Mouse (Mus musculus) cerebellum, adult 2 months (tissue): ENCODE measurements around the gene Cptp.

Experiments used
- CTCF ChIP-seq: fragments of 200-500 bp; IDR thresholded peaks from 2 replicates; pipeline ENCODE4 v1.5.1; 2011; ENCODE audit warnings: low read depth, mild to moderate bottlenecking, control low read depth, low read length, moderate library complexity, borderline replicate concordance; ENCODE audit not compliant: insufficient read depth
- POLR2A ChIP-seq: fragments of 200-500 bp; IDR thresholded peaks from 2 replicates; pipeline ENCODE4 v1.6.1; 2011; ENCODE audit warnings: low read length, control low read depth, borderline replicate concordance; ENCODE audit not compliant: insufficient read depth

DNA sequence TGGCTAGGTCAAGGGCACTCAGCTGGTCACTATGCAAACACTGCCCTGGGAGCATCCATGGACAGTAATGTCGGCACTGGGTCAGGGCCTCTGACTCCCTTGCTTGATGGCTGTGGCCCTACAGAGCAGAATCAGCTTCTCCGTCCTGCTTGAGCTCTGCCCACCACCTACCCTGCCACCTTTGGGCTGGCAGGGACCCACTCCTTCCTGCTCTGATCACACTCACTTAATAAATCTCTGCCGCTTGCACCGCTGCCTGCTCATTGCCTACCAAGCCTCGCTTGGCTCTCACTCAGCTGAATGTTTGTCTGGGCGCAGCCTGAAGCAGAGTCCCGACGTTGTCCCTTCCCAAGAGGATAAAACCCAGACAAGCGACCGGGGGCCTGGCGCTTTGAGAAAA lies 37.8 kb upstream of the Cptp start:
- no peak for TF ChIP-seq CTCF
- no peak for TF ChIP-seq POLR2A
